Mouse (Mus musculus) small intestine, adult 2 months (tissue): ENCODE results near the gene Pla2g2c.

Experiments
- CTCF ChIP-seq: fragments of 200-500 bp; IDR thresholded peaks from 2 replicates; pipeline ENCODE4 v1.5.1; 2012; ENCODE audit warnings: low read depth, mild to moderate bottlenecking, control low read depth, inconsistent platforms, low read length, moderate library complexity, mixed read lengths; ENCODE audit not compliant: insufficient replicate concordance, insufficient read length; ENCODE audit errors: extremely low read depth
- POLR2A ChIP-seq: fragments of 200-500 bp; IDR thresholded peaks from 2 replicates; pipeline ENCODE4 v1.6.1; 2012; ENCODE audit warnings: low read depth, mild to moderate bottlenecking, control low read depth, inconsistent platforms, low read length, moderate library complexity

DNA sequence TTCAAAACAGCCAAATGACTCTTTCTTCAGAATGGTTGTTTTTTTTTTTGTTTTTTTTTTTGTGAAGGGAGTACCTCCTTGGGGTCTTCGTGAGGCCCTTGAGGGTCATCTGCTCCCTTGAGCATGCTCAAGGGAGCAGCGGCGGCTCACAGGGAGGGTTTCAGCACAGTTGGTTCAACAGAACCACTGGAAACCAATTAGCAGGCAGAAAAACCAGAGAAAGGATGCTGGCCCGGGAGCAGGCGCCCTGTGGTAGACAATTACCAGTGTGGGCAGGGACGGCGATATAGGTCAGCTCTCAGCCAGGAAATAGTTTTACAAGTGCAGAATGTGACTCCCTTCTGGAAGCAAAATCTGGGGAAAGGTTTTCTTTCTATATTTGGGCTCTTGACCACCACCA is 21.0 kb upstream of the Pla2g2c start:
- TF ChIP-seq POLR2A: no peak
- TF ChIP-seq CTCF: no peak
